Mouse (Mus musculus) hindbrain, embryonic 12.5 days (tissue): Measurements from ENCODE around the gene Wdr77. TPM values are rescaled to one million over a fixed set of nuclear protein-coding genes. Genes with fewer than 3 reads are reported as not detected.
"Not testable (repeated sequence)": the region's sequence is repeated elsewhere in the genome, so short reads cannot be mapped to it uniquely, and the experiment has no call there.

Experiments used
- ATAC-seq: fragments of 200-750 bp; cut with Nextera tagmentation; 2 replicates; pipeline ENCODE4 v1.8.0; 2017; ENCODE audit warnings: moderate TSS enrichment; ENCODE audit not compliant: low FRiP score
- H3K27ac ChIP-seq: fragments of 300-500 bp; sonication (generic); 2 replicates; pipeline ENCODE4 v1.5.1; 2016; ENCODE audit warnings: mild to moderate bottlenecking
- H3K27me3 ChIP-seq: fragments of 300-500 bp; sonication (generic); 2 replicates; pipeline ENCODE4 v1.6.1; 2016; ENCODE audit warnings: mild to moderate bottlenecking
- H3K36me3 ChIP-seq: fragments of 300-500 bp; sonication (generic); 2 replicates; pipeline ENCODE4 v1.6.1; 2016; ENCODE audit warnings: mild to moderate bottlenecking
- H3K4me1 ChIP-seq: fragments of 300-500 bp; sonication (generic); 2 replicates; pipeline ENCODE4 v1.6.1; 2016
- H3K4me2 ChIP-seq: fragments of 300-500 bp; sonication (generic); replicated peaks from 2 replicates; pipeline ENCODE4 v1.6.1; 2016; ENCODE audit warnings: mild to moderate bottlenecking
- H3K4me3 ChIP-seq: fragments of 300-500 bp; sonication (generic); 2 replicates; pipeline ENCODE4 v1.5.1; 2016; ENCODE audit warnings: mild to moderate bottlenecking
- H3K9ac ChIP-seq: fragments of 300-500 bp; sonication (generic); 2 replicates; pipeline ENCODE4 v1.6.1; 2016; ENCODE audit warnings: mild to moderate bottlenecking, moderate library complexity
- H3K9me3 ChIP-seq: fragments of 300-500 bp; sonication (generic); replicated peaks from 2 replicates; pipeline ENCODE4 v1.6.1; 2016; ENCODE audit warnings: mild to moderate bottlenecking
- WGBS: fragments of 180-500 bp; shearing (Covaris S2); methylation state at CpG from one replicate; pipeline ENCODE4 v1.1.7; 2016; 5-methylcytosine and 5-hydroxymethylcytosine counted together
- polyA plus RNA-seq: library from polyadenylated mRNA; unstranded; fragments of >200 nt; fragmentation: Nextera tagmentation; extraction: Ambion mirVana; gene quantifications from 2 replicates; pipeline ENCODE4 v1.2.1, GENCODE M21; 2016

The Wdr77 gene
- polyA plus RNA-seq, 1 experiment from 2014 or later: 101 TPM

DNA sequence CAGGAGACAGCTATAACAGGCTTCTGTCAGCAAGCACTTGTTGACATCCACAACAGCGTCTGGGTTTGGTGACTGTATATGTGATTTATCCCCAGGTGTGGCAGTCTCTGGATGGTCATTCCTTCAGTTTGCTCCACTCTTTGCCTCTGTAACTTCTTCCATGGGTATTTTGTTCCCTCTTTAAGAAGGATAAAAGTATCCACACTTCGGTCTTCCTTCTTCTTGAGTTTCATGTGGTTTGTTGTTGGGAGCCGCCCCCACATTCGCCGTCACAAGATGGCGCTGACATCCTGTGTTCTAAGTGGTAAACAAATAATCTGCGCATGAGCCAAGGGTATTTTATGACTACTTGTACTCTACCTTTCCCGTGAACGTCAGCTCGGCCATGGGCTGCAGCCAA, 44.2 kb downstream of the Wdr77 start:
- 68% methylated on average over 10 of the region's 10 CpGs for WGBS
- ATAC-seq, H3K4me2 ChIP-seq, H3K9me3 ChIP-seq, H3K9ac ChIP-seq, H3K27me3 ChIP-seq, H3K4me1 ChIP-seq, H3K36me3 ChIP-seq, H3K4me3 ChIP-seq, H3K27ac ChIP-seq: not testable (repeated sequence)

GRCm38 (mm10) chr3:106014546-106014945, 55.4 kb downstream of the Wdr77 start, which contains the start of gene Pifo:
Gene Pifo, minus strand, starts transcription at chr3:106014646.
- no peak for ATAC-seq
- WGBS: 82% methylated on average over 2 of the region's 2 CpGs
- Histone ChIP-seq H3K4me3 (no peak within 1 kb of the TSS), H3K9ac (no peak within 1 kb of the TSS), H3K4me1 (no peaks in the 10 kb centered on the region), H3K9me3 (no peaks in the 10 kb centered on the region), H3K36me3 (no peaks in the 10 kb centered on the region), H3K27me3 (no peaks in the 10 kb centered on the region), H3K27ac (no peak within 1 kb of the TSS), H3K4me2 (no peak within 1 kb of the TSS)

Other genes with a start within 250 kb of the Wdr77 start
- gene Rap1a, start 158.0 kb upstream of the Wdr77 start, polyA plus RNA-seq: 79.2 and 88.2 TPM in 2 replicates
- not detected in 2 replicates for gene Adora3, start 88.5 kb upstream of the Wdr77 start, polyA plus RNA-seq
- gene Tmigd3, start 88.5 kb upstream of the Wdr77 start, polyA plus RNA-seq: not detected in 2 replicates
- gene I830077J02Rik, start 26.7 kb upstream of the Wdr77 start, polyA plus RNA-seq: 0.21 and 0.59 TPM in 2 replicates
- 442 and 470 TPM in 2 replicates for gene Atp5f1, start 730 bp downstream of the Wdr77 start, polyA plus RNA-seq
- gene Ovgp1, start 14.3 kb downstream of the Wdr77 start, polyA plus RNA-seq: 2.6 and 2.8 TPM in 2 replicates
- gene Pifo, start 55.3 kb downstream of the Wdr77 start, polyA plus RNA-seq: 4.6 and 5.3 TPM in 2 replicates
- not detected in 2 replicates for gene Chil5, start 73.4 kb downstream of the Wdr77 start, polyA plus RNA-seq
- gene Chia1, start 153.9 kb downstream of the Wdr77 start, polyA plus RNA-seq: 0.36 and 0.55 TPM in 2 replicates
- not detected in 2 replicates for gene Chil3, start 208.2 kb downstream of the Wdr77 start, polyA plus RNA-seq